Mouse (Mus musculus): Measurements from ENCODE around the gene Smyd3. TPM values are rescaled to one million over a fixed set of nuclear protein-coding genes. Genes with fewer than 3 reads are reported as not detected.

Gene Smyd3
- total and polyA plus RNA-seq, 3 experiments = 3.5 to 19.4 (median 17.1) TPM

- ATAC-seq (ENCODE audit: extremely low read depth, insufficient number of reproducible peaks, low FRiP score, poor library complexity, severe bottlenecking) (no peak), DNase-seq (ENCODE audit: low spot score) (no peak)
- peaks cover 7% of the 10 kb centered on the region for H3K27me3 ChIP-seq (ENCODE audit: insufficient read depth, low read length)
- TF ChIP-seq TAL1 (conservative IDR thresholded peaks at IDR 0.05; ENCODE audit: low read depth, low read length) = no peak
- TF ChIP-seq GATA1 (IDR thresholded peaks at IDR 0.05; ENCODE audit: borderline replicate concordance, low read length) = no peak
- no peak for TF ChIP-seq POLR2AphosphoS5 (IDR thresholded peaks at IDR 0.05; ENCODE audit: insufficient replicate concordance, low read depth, low read length)
- TF ChIP-seq CTCF (IDR thresholded peaks at IDR 0.05; ENCODE audit: low read depth, low read length) = no peak
- no peak for TF ChIP-seq GATA2 (IDR thresholded peaks at IDR 0.05; ENCODE audit: borderline replicate concordance, low read depth, low read length)
- no peak overlapping the region for H3K4me3 ChIP-seq (ENCODE audit: low read depth, low read length)
- no peaks in the 10 kb centered on the region for H3K9me3 ChIP-seq (replicated peaks)
- no peaks in the 10 kb centered on the region for H3K36me3 ChIP-seq (replicated peaks)
- H3K4me1 ChIP-seq (ENCODE audit: insufficient read depth, low read depth, low read length) = no peaks in the 10 kb centered on the region
Measured at GRCm38 (mm10) chr1:178929531-178929930, 588.3 kb downstream of the Smyd3 start.

- DNase-seq (ENCODE audit: low spot score) (no peak), ATAC-seq (ENCODE audit: extremely low read depth, insufficient number of reproducible peaks, low FRiP score, poor library complexity, severe bottlenecking) (no peak)
- TF ChIP-seq TAL1 (conservative IDR thresholded peaks at IDR 0.05; ENCODE audit: low read depth, low read length) (no peak), GATA1 (IDR thresholded peaks at IDR 0.05; ENCODE audit: borderline replicate concordance, low read length) (no peak), POLR2AphosphoS5 (IDR thresholded peaks at IDR 0.05; ENCODE audit: insufficient replicate concordance, low read depth, low read length) (no peak), CTCF (IDR thresholded peaks at IDR 0.05; ENCODE audit: low read depth, low read length) (no peak), GATA2 (IDR thresholded peaks at IDR 0.05; ENCODE audit: borderline replicate concordance, low read depth, low read length) (no peak)
- Histone ChIP-seq H3K27me3 (ENCODE audit: insufficient read depth, low read length) (no peaks in the 10 kb centered on the region; the same call in 1 of the 2 replicates), H3K4me1 (ENCODE audit: insufficient read depth, low read depth, low read length) (no peaks in the 10 kb centered on the region), H3K36me3 (replicated peaks) (no peaks in the 10 kb centered on the region), H3K4me3 (ENCODE audit: low read depth, low read length) (no peak overlapping the region), H3K9me3 (replicated peaks) (no peaks in the 10 kb centered on the region)
Measured at GRCm38 (mm10) chr1:178924492-178925183, 593.2 kb downstream of the Smyd3 start.

- H3K4me3 ChIP-seq (ENCODE audit: low read depth, low read length) = no peak overlapping the region
- ATAC-seq (ENCODE audit: extremely low read depth, insufficient number of reproducible peaks, low FRiP score, poor library complexity, severe bottlenecking) (no peak), DNase-seq (ENCODE audit: low spot score) (no peak)
- H3K27me3 ChIP-seq (ENCODE audit: insufficient read depth, low read length) = no peaks in the 10 kb centered on the region; the same call in 1 of the 2 replicates
- H3K9me3 ChIP-seq (replicated peaks) = peaks cover 27% of the 10 kb centered on the region
- no peaks in the 10 kb centered on the region for H3K36me3 ChIP-seq (replicated peaks)
- H3K4me1 ChIP-seq (ENCODE audit: insufficient read depth, low read depth, low read length) = no peaks in the 10 kb centered on the region
- TF ChIP-seq TAL1 (conservative IDR thresholded peaks at IDR 0.05; ENCODE audit: low read depth, low read length) (no peak), CTCF (IDR thresholded peaks at IDR 0.05; ENCODE audit: low read depth, low read length) (no peak), GATA1 (IDR thresholded peaks at IDR 0.05; ENCODE audit: borderline replicate concordance, low read length) (no peak), POLR2AphosphoS5 (IDR thresholded peaks at IDR 0.05; ENCODE audit: insufficient replicate concordance, low read depth, low read length) (no peak), GATA2 (IDR thresholded peaks at IDR 0.05; ENCODE audit: borderline replicate concordance, low read depth, low read length) (no peak)
Measured at GRCm38 (mm10) chr1:178917194-178917902, 600.5 kb downstream of the Smyd3 start.

GRCm38 (mm10) chr1:178915056-178915455 is 602.8 kb downstream of the Smyd3 start:
- no peaks in the 10 kb centered on the region for H3K4me1 ChIP-seq (ENCODE audit: insufficient read depth, low read depth, low read length)
- H3K27me3 ChIP-seq (ENCODE audit: insufficient read depth, low read length) = no peaks in the 10 kb centered on the region; the same call in 1 of the 2 replicates
- H3K9me3 ChIP-seq (replicated peaks) = peaks cover 27% of the 10 kb centered on the region
- no peak for DNase-seq (ENCODE audit: low spot score)
- TF ChIP-seq GATA1 (IDR thresholded peaks at IDR 0.05; ENCODE audit: borderline replicate concordance, low read length) (no peak), POLR2AphosphoS5 (IDR thresholded peaks at IDR 0.05; ENCODE audit: insufficient replicate concordance, low read depth, low read length) (no peak), TAL1 (conservative IDR thresholded peaks at IDR 0.05; ENCODE audit: low read depth, low read length) (no peak), GATA2 (IDR thresholded peaks at IDR 0.05; ENCODE audit: borderline replicate concordance, low read depth, low read length) (no peak), CTCF (IDR thresholded peaks at IDR 0.05; ENCODE audit: low read depth, low read length) (no peak)
- no peak for ATAC-seq (ENCODE audit: extremely low read depth, insufficient number of reproducible peaks, low FRiP score, poor library complexity, severe bottlenecking)
- H3K36me3 ChIP-seq (replicated peaks) = no peaks in the 10 kb centered on the region
- no peak overlapping the region for H3K4me3 ChIP-seq (ENCODE audit: low read depth, low read length)

- no peak overlapping the region for H3K4me3 ChIP-seq (ENCODE audit: low read depth, low read length)
- ATAC-seq (ENCODE audit: extremely low read depth, insufficient number of reproducible peaks, low FRiP score, poor library complexity, severe bottlenecking) (no peak), DNase-seq (ENCODE audit: low spot score) (no peak)
- peaks cover 6% of the 10 kb centered on the region; the same call in 1 of the 2 replicates for H3K27me3 ChIP-seq (ENCODE audit: insufficient read depth, low read length)
- no peaks in the 10 kb centered on the region for H3K4me1 ChIP-seq (ENCODE audit: insufficient read depth, low read depth, low read length)
- TF ChIP-seq POLR2AphosphoS5 (IDR thresholded peaks at IDR 0.05; ENCODE audit: insufficient replicate concordance, low read depth, low read length) (no peak), GATA1 (IDR thresholded peaks at IDR 0.05; ENCODE audit: borderline replicate concordance, low read length) (no peak), CTCF (IDR thresholded peaks at IDR 0.05; ENCODE audit: low read depth, low read length) (no peak), GATA2 (IDR thresholded peaks at IDR 0.05; ENCODE audit: borderline replicate concordance, low read depth, low read length) (no peak), TAL1 (conservative IDR thresholded peaks at IDR 0.05; ENCODE audit: low read depth, low read length) (no peak)
- peaks cover 27% of the 10 kb centered on the region for H3K9me3 ChIP-seq (replicated peaks)
- no peaks in the 10 kb centered on the region for H3K36me3 ChIP-seq (replicated peaks)
Measured at GRCm38 (mm10) chr1:178912936-178913716, 604.7 kb downstream of the Smyd3 start.

All from G1E (cell line).